Mouse (Mus musculus) small intestine, adult 2 months (tissue): ENCODE measurements around the gene Rcbtb2.

Experiments
- CTCF ChIP-seq: fragments of 200-500 bp; IDR thresholded peaks from 2 replicates; pipeline ENCODE4 v1.5.1; 2012; ENCODE audit warnings: low read depth, mild to moderate bottlenecking, control low read depth, inconsistent platforms, low read length, moderate library complexity, mixed read lengths; ENCODE audit not compliant: insufficient replicate concordance, insufficient read length; ENCODE audit errors: extremely low read depth
- POLR2A ChIP-seq: fragments of 200-500 bp; IDR thresholded peaks from 2 replicates; pipeline ENCODE4 v1.6.1; 2012; ENCODE audit warnings: low read depth, mild to moderate bottlenecking, control low read depth, inconsistent platforms, low read length, moderate library complexity

DNA sequence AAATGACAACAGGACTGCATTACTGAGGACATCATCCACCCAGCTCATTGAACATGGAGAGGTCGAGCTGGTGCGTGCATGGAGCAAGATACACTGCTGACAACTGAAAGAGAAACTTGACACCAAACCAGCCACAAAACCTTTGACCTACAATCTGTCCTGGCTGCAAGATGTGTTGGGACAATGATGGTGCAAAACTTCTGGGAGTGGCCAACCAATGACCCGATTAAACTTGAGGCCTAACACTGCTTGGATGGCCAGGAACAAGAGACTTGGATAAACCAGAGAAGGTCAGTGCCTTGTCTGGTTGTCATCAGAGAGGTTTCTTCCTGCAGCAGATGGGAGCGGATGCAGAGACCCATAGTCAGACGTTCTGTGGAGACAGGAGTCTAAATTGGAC is 7.7 kb downstream of the Rcbtb2 start:
- TF ChIP-seq CTCF (no peak), POLR2A (no peak)
